Mouse (Mus musculus): ENCODE data around the gene Gna13. TPM values are rescaled to one million over a fixed set of nuclear protein-coding genes. Genes with fewer than 3 reads are reported as not detected.
A peak's percentile ranks its signal among the peaks of the same experiment; 100 is the strongest.

Gna13 gene
- polyA plus RNA-seq, 1 experiment from 2014 or later: 23.0 TPM

GRCm38 (mm10) chr11:109439209-109439608 lies 76.6 kb downstream of the Gna13 start:
- peaks cover 19% of the 10 kb centered on the region; the same call in 1 of the 2 replicates for H3K36me3 ChIP-seq (ENCODE audit: control insufficient read depth, insufficient read depth, low read length)
- H3K9ac ChIP-seq (replicated peaks; ENCODE audit: low read depth, low read length): no peak overlapping the region
- no peaks in the 10 kb centered on the region for H3K9me3 ChIP-seq (ENCODE audit: control insufficient read depth, low read length)
- H3K4me1 ChIP-seq (ENCODE audit: control insufficient read depth, insufficient read depth, low read length): 0 out of 2 replicates have a peak, but pooled peaks cover 3% of the 10 kb centered on the region
- H3K4me2 ChIP-seq (ENCODE audit: low read depth, low read length): no peak overlapping the region
- peak overlapping the region; percentile 34; the same call in 1 of the 2 replicates for H3K4me3 ChIP-seq (ENCODE audit: low read depth, low read length)
- no peak for ATAC-seq (ENCODE audit: low read depth)
- 26% methylated on average over 5 of the region's 5 CpGs for WGBS
- no peaks in the 10 kb centered on the region for H3K27me3 ChIP-seq (ENCODE audit: control insufficient read depth, insufficient read depth, low read length)
- no peak overlapping the region for H3K27ac ChIP-seq (ENCODE audit: low read depth, low read length)

- Histone ChIP-seq H3K9me3 (ENCODE audit: control insufficient read depth, low read length) (no peaks in the 10 kb centered on the region), H3K4me1 (ENCODE audit: control insufficient read depth, insufficient read depth, low read length) (0 out of 2 replicates have a peak, but pooled peaks cover 3% of the 10 kb centered on the region), H3K4me2 (ENCODE audit: low read depth, low read length) (peak overlapping the region; percentile 64), H3K36me3 (ENCODE audit: control insufficient read depth, insufficient read depth, low read length) (peaks cover 13% of the 10 kb centered on the region; the same call in 1 of the 2 replicates), H3K4me3 (ENCODE audit: low read depth, low read length) (peak overlapping the region; percentile 34), H3K27ac (ENCODE audit: low read depth, low read length) (no peak overlapping the region), H3K9ac (replicated peaks; ENCODE audit: low read depth, low read length) (peak overlapping the region; percentile 50), H3K27me3 (ENCODE audit: control insufficient read depth, insufficient read depth, low read length) (no peaks in the 10 kb centered on the region)
- WGBS: 2% methylated on average over 32 of the region's 32 CpGs
- ATAC-seq (ENCODE audit: low read depth): peak; percentile 60
Measured at GRCm38 (mm10) chr11:109439829-109440340, 77.3 kb downstream of the Gna13 start.

GRCm38 (mm10) chr11:109440641-109441040 lies 78.0 kb downstream of the Gna13 start:
- no peak overlapping the region for H3K9ac ChIP-seq (replicated peaks; ENCODE audit: low read depth, low read length)
- no peak overlapping the region for H3K4me3 ChIP-seq (ENCODE audit: low read depth, low read length)
- H3K27me3 ChIP-seq (ENCODE audit: control insufficient read depth, insufficient read depth, low read length): no peaks in the 10 kb centered on the region
- WGBS: 62% methylated on average over 4 of the region's 4 CpGs
- 0 out of 2 replicates have a peak, but pooled peaks cover 3% of the 10 kb centered on the region for H3K4me1 ChIP-seq (ENCODE audit: control insufficient read depth, insufficient read depth, low read length)
- H3K36me3 ChIP-seq (ENCODE audit: control insufficient read depth, insufficient read depth, low read length): peaks cover 7% of the 10 kb centered on the region; the same call in 1 of the 2 replicates
- H3K9me3 ChIP-seq (ENCODE audit: control insufficient read depth, low read length): no peaks in the 10 kb centered on the region
- H3K4me2 ChIP-seq (ENCODE audit: low read depth, low read length): peak overlapping the region; percentile 64; the same call in 1 of the 2 replicates
- ATAC-seq (ENCODE audit: low read depth): no peak
- no peak overlapping the region for H3K27ac ChIP-seq (ENCODE audit: low read depth, low read length)

GRCm38 (mm10) chr11:109441119-109441518 lies 78.5 kb downstream of the Gna13 start:
- WGBS: 58% methylated on average over 3 of the region's 3 CpGs
- no peak for ATAC-seq (ENCODE audit: low read depth)
- H3K4me2 ChIP-seq (ENCODE audit: low read depth, low read length): no peak overlapping the region

GRCm38 (mm10) chr11:109442166-109442730 lies 79.6 kb downstream of the Gna13 start:
- WGBS: 80% methylated on average over 5 of the region's 5 CpGs
- no peak for ATAC-seq (ENCODE audit: low read depth)

More at GRCm38 (mm10) chr11:109441119-109441518, 78.5 kb downstream of the Gna13 start:
- H3K4me3 ChIP-seq (ENCODE audit: low read depth, low read length): no peak overlapping the region
- no peak overlapping the region for H3K27ac ChIP-seq (ENCODE audit: low read depth, low read length)
- no peaks in the 10 kb centered on the region for H3K27me3 ChIP-seq (ENCODE audit: control insufficient read depth, insufficient read depth, low read length)
- peaks cover 7% of the 10 kb centered on the region; the same call in 1 of the 2 replicates for H3K36me3 ChIP-seq (ENCODE audit: control insufficient read depth, insufficient read depth, low read length)
- H3K9me3 ChIP-seq (ENCODE audit: control insufficient read depth, low read length): no peaks in the 10 kb centered on the region
- H3K4me1 ChIP-seq (ENCODE audit: control insufficient read depth, insufficient read depth, low read length): 0 out of 2 replicates have a peak, but pooled peaks cover 3% of the 10 kb centered on the region
- no peak overlapping the region for H3K9ac ChIP-seq (replicated peaks; ENCODE audit: low read depth, low read length)

GRCm38 (mm10) chr11:109443468-109444263 lies 81.0 kb downstream of the Gna13 start:
- H3K4me3 ChIP-seq (ENCODE audit: low read depth, low read length): no peak overlapping the region
- H3K9ac ChIP-seq (replicated peaks; ENCODE audit: low read depth, low read length): no peak overlapping the region
- no peaks in the 10 kb centered on the region for H3K9me3 ChIP-seq (ENCODE audit: control insufficient read depth, low read length)
- H3K4me1 ChIP-seq (ENCODE audit: control insufficient read depth, insufficient read depth, low read length): 0 out of 2 replicates have a peak, but pooled peaks cover 3% of the 10 kb centered on the region
- no peak overlapping the region for H3K27ac ChIP-seq (ENCODE audit: low read depth, low read length)
- no peak for ATAC-seq (ENCODE audit: low read depth)
- H3K4me2 ChIP-seq (ENCODE audit: low read depth, low read length): no peak overlapping the region
- H3K27me3 ChIP-seq (ENCODE audit: control insufficient read depth, insufficient read depth, low read length): no peaks in the 10 kb centered on the region
- WGBS: 90% methylated on average over 8 of the region's 8 CpGs
- H3K36me3 ChIP-seq (ENCODE audit: control insufficient read depth, insufficient read depth, low read length): no peaks in the 10 kb centered on the region

More at GRCm38 (mm10) chr11:109442166-109442730, 79.6 kb downstream of the Gna13 start:
- Histone ChIP-seq H3K27ac (ENCODE audit: low read depth, low read length) (no peak overlapping the region), H3K36me3 (ENCODE audit: control insufficient read depth, insufficient read depth, low read length) (peaks cover 6% of the 10 kb centered on the region; the same call in 1 of the 2 replicates), H3K4me1 (ENCODE audit: control insufficient read depth, insufficient read depth, low read length) (0 out of 2 replicates have a peak, but pooled peaks cover 3% of the 10 kb centered on the region), H3K9me3 (ENCODE audit: control insufficient read depth, low read length) (no peaks in the 10 kb centered on the region), H3K9ac (replicated peaks; ENCODE audit: low read depth, low read length) (no peak overlapping the region), H3K4me3 (ENCODE audit: low read depth, low read length) (no peak overlapping the region), H3K4me2 (ENCODE audit: low read depth, low read length) (no peak overlapping the region), H3K27me3 (ENCODE audit: control insufficient read depth, insufficient read depth, low read length) (no peaks in the 10 kb centered on the region)

GRCm38 (mm10) chr11:109444600-109444999 lies 82.0 kb downstream of the Gna13 start:
- Histone ChIP-seq H3K4me2 (ENCODE audit: low read depth, low read length) (no peak overlapping the region), H3K4me3 (ENCODE audit: low read depth, low read length) (no peak overlapping the region), H3K27me3 (ENCODE audit: control insufficient read depth, insufficient read depth, low read length) (no peaks in the 10 kb centered on the region), H3K27ac (ENCODE audit: low read depth, low read length) (no peak overlapping the region), H3K9me3 (ENCODE audit: control insufficient read depth, low read length) (no peaks in the 10 kb centered on the region), H3K36me3 (ENCODE audit: control insufficient read depth, insufficient read depth, low read length) (no peaks in the 10 kb centered on the region), H3K4me1 (ENCODE audit: control insufficient read depth, insufficient read depth, low read length) (no peaks in the 10 kb centered on the region), H3K9ac (replicated peaks; ENCODE audit: low read depth, low read length) (no peak overlapping the region)
- no peak for ATAC-seq (ENCODE audit: low read depth)
- 46% methylated on average over 7 of the region's 7 CpGs for WGBS

- Histone ChIP-seq H3K4me3 (ENCODE audit: low read depth, low read length) (no peak overlapping the region), H3K27me3 (ENCODE audit: control insufficient read depth, insufficient read depth, low read length) (no peaks in the 10 kb centered on the region), H3K27ac (ENCODE audit: low read depth, low read length) (no peak overlapping the region), H3K4me1 (ENCODE audit: control insufficient read depth, insufficient read depth, low read length) (no peaks in the 10 kb centered on the region), H3K36me3 (ENCODE audit: control insufficient read depth, insufficient read depth, low read length) (no peaks in the 10 kb centered on the region), H3K9ac (replicated peaks; ENCODE audit: low read depth, low read length) (no peak overlapping the region), H3K9me3 (ENCODE audit: control insufficient read depth, low read length) (no peaks in the 10 kb centered on the region), H3K4me2 (ENCODE audit: low read depth, low read length) (no peak overlapping the region)
- peak; percentile 38; the same call in 1 of the 2 replicates for ATAC-seq (ENCODE audit: low read depth)
- 51% methylated on average over 13 of the region's 13 CpGs for WGBS
Measured at GRCm38 (mm10) chr11:109445438-109446035, 82.9 kb downstream of the Gna13 start.
